Mouse (Mus musculus) 3T3-L1 (cell line): ENCODE data around the gene Rhob.

ENCODE experiments used
- DNase-seq: peaks from one replicate; pipeline ENCODE4 v3.0.0-alpha.2; 2015; ENCODE audit warnings: low read depth, low spot score

Gene Rhob

DNA sequence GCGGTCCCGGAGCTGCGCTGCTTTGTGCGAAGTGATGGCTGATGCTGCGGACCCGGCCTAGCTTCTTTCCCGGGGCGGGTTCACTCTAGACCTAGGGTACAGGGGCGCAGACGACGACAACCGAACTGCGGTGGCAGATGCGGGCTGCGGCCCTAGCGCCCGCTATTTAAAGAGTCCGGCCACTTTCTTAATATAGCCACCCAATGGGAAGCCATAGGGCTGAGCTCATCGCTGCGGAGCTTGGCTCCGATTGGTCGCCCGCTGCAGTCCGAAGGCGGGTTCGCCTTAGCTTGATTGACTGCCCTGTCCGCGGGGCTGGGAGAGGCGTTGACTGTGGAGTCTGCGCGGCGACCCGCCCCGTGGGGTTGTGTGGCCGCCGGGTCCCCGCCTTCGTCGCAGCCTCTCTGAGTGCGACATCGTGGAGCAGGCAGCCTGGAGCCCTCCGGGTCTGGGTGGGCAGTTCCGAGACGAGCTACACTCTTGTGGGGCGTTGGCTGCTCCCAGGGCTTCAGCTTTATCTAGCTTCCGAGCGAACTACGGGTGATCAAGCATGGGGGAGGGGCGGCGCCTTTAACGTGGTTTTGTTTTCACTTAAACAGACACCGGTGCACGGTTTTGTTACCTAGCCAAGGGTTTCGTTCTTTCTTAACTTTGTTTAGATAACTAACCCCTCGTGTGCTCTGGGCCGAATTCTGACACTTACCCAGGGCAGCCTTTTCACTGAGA is at the start of gene Rhob:
Gene Rhob, minus strand, starts transcription at position 139 of the 726 bp plus-strand sequence.
- peak; percentile 97 for DNase-seq

DNA sequence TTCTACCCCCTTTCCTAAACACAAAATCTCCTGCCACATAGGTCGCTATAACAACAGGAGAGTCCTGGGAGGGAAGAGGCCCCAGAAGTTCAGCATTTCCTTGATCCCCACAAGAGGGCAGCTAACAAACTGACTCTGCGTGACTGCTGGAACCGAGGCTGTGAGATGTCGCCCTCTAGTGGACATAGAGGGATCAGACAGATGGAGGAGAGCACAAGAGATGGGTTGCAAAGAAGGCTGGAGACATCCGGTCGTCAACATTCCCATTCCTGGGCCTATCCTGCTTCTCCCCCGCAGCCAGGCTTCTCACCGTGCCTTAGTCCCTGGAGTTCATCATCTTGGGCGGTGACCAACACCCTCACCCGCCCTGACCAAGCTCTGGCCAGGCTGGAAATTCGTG is 47.5 kb upstream of the Rhob start:
- peak; percentile 97 for DNase-seq

DNA sequence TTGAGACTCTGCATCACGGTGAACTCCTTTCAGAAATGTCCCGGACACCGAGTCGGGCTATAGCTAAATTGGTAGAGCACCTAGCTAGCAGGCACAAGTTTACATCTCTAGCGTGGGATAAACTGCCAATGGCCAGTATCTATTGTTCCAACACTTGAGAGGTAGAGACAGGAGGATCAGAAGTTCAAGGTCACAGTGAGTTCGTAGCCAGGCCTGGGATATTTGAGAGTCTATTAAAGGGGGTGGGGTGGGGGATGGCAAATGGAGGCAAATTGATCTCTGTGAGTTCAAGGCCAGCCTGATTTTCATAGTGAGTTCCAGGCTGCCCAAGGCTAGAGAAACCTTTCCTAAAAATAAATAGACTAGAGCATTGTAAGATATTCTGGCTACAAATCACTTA is 47.0 kb upstream of the Rhob start:
- DNase-seq, result no peak

DNA sequence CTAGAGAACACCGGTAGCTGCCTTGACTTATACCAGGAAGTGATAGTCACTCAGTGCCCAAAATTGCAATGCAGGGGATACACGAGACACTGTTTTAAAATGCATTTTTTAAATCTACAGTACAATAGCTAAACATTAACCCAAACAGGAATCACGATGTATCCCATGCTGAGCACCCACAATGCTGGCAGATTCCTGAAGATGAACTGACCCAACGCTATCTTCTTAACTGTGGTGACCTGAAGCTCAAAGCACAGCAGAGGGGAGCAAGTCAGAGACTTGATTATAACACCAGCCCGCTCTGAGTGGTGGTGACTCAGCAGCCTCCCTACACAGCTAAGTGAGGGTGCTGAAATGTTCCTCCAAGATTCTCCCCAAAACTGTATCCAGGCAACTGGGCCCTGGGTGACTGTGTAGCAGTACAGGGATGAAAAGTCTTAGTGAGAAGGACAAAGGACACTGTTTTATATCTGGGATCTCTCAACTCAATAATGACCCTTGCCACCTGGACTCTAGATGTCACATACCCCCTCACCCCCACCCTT is 45.3 kb upstream of the Rhob start:
- DNase-seq, result peak; percentile 18

DNA sequence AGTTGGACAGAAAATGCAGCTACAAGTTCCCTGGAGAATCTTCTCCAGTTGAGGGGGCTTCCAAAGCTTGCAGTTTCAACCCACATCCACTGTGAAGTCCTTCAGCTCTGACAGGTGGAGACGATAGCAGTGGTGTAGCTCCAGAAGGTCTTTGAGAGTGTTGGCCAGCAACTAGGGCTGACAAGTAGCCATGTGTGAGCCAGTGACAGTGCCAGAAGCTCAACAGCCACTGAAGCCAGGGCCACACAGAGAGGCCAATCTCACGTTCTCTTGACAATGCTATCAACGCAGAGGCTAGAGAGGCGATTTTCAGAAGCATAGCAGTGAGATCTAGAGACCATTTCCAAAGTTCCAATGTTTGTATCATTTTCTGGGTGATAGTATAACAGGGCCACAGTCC is 42.6 kb upstream of the Rhob start:
- no peak for DNase-seq

DNA sequence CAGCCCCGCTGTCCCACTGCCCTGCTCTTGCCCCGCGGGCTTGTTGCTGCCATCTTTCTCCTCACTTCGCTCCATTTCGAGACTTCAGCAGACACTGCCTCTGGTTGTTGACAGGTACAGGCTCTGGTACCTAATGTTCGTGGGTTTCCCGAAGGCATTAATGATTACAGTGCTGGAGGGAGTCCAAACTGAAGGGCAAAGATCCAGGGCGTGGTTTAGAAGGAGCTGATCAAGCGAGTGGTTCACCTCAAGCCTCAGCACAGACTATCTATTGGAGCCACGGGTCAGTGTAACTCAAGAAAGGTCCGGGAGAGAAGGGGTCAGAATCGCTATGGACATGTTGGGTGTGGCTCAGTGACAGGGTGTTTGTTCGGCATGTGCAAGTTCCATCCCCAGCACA is 39.7 kb upstream of the Rhob start:
- DNase-seq, result no peak

DNA sequence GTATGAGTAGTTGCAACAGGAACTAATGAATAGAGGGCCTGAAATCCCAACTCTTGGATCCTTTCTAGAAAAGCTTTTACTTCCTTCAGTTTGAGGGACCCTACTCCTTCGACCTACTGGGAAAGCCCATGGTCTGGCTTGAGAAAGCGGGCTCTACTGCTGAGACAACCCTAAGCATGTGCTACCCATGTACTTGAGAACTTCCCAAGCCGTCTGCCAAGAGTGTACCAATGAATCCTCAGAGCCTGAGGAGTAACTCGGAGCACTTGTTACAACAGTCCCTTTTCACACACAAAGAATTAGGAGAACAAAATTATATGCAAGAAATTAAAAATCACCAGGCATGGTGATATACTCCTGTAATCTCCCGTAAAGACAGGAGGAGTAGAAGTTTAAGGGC is 37.5 kb upstream of the Rhob start:
- no peak for DNase-seq

DNA sequence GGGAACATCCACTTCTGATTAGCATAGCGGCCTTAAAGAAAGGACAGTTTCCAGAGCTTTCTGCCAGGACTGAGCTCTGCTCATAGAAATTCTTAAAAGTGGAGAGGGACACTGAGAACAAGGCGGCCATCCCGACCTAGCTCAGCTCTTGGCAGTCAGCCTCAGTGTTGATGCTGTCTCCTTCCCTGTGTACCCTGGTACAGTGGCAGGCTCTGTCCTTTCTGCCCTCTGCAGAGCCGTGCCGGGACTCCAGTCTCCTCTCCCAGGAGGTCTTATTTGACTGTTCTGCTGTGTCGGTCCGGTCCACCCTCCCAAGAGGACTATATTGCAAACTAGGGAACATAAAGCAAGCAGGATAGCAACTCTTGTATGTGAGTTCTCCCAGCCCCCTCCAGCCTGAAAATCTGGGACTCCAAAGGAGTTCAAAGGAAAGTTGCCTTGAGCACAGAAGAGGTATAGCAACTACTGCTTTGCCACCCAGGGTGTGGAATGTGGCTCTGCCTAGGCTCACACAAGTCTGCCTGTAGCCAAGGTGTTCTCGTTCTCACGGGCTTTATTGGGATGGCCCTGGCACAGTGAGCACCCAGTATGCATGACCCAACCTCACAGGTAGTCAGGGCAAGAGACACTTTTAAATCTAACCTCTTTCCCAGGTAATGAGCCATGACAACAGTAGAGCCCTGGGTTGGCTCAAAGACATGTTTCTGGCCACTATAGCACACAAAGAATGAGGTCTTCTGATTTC is 36.6 kb upstream of the Rhob start:
- no peak for DNase-seq

DNA sequence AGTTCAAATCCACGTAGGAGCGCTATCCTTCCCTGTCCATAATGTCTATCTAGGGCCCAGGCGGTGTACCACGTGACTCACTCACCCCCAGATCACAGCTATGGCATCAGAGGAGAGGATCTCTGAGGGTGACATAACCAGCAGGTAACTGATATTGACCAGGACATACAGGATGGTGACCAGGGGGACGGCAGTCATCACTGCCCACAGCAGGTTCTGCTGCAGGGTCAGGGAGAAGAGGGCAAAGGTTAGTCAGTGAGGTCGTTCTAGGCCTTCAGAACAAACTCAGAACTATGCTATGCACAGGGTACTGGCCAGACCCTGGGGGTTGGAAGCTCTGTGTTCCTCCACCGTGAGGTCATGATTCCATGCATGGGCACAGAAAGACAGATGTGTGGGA is 35.8 kb upstream of the Rhob start:
- no peak for DNase-seq

DNA sequence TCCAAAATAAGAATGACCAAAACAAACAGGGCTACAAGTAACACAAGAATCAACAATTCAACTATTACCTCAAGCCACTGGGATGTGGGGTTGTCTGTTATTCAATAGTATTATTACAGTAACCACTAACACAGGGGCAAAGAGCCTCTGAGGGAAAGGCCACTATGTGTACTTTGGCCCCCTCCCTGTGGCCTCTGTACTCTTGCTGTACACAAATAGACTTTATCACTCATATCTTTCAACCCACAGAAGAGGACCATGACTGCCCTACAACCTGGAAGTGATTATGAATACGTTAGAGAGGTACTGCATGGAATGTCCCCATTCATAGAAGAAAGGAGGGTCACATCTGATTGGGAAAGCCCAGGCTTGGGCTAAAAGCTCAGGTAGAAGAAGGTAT is 35.1 kb upstream of the Rhob start:
- no peak for DNase-seq

DNA sequence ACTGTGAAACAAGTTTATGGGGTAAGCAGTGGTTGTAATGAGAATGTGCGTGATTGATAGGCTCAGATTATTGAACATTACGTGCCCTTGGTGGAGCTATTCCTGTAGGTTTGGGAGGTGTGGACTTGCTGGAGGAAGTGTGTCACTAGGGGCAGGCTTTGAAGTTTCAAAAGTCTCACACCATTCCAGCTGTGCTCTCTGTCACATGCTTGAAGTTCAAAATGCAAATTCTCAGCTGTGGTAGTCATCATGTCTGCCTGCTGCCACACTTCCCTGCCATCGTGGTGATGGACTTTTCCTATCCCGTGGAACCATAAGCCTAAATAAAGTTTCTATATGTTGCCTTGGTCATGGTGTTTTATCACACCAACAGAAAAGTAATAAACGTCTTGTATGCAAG is 28.0 kb upstream of the Rhob start:
- DNase-seq, result peak; percentile 11

DNA sequence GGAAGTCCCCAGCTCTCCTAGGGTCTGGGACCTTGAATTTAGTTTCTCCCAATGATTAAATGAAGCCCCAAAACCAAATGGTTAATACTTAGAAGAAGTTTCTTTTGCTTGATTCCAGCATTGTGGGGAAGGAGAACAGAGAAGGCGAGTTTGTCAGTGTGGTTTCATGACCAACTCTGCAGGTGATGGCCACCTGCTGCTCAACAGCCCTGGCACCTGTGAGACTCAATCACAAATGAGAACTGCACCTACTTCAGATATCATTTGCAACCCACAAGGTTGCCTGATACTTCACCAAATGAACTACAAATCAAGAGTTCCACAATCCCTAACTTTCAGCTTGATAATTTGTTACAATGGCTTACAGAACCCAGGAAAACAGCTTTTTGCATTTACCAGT is 27.4 kb upstream of the Rhob start:
- DNase-seq, result no peak

DNA sequence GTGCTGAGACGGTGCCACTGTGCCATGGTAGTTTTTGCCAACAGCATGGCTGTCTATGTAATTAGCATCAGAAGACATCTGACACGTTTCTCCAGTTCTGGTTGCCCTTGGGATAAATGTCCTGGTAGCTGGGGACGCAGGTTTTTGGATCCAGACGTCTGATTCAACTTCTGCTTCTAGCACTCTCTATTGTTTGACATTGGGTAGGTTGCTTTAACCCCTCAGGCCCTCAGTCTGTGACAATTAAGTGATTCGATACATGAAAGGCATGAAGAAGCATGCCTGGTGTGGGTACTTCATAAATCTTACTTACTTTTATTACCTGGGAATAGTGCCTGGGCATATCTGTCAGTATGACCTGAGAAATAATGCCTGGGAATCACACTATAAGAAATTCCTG is 24.3 kb upstream of the Rhob start:
- DNase-seq, result no peak

DNA sequence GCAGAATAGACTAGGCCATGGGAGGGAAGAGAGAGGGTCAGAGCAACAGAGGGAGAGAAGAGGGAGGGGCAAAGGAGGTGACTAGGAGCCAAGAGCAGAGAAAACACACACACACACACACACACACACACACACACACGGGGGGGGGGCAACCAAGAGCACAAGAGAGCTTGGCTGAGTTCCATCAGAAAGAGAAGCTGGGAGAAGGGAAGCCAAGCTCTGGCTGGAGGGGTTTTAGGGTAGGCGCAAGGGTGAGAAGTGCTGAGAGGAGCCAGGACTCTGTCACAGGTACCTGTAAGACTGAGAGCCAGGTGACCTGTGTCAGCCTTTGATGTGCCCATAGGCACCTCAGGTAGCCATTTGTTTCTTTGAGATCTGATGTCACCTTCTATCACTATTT is 22.9 kb upstream of the Rhob start:
- DNase-seq, result no peak

DNA sequence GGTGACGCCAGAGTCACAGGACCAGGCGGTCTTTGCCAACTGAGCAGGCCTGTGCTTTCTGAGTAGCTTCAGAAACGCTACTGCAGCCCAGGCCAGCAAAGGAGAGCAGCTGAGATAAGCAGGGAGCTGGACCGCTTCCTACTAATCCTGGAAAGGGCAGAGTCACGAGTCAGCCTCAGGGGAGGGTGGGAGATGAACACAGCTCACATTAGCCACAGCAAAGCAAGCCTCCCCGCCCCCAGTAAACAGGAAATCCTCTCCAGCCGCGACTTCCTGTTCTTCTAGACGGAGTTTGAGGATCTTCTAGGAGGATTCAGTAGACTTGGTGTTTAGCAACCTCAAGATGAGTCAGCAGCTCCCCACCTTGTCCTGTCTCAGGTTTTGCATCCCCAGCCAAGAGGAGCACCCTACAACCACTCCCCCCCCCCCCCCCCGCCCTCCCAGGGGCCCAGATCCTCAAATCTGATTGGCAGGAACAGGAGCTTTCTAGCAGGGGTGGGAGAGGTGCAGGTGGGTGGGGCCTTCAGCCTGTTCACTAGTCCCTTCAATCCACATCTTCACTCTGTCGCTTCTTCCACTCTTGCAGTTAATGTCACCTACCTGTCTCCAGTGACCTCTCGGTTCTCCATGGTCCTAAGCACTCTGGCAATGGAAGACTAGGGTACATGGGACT is 21.7 kb upstream of the Rhob start:
- DNase-seq, result peak; percentile 91

DNA sequence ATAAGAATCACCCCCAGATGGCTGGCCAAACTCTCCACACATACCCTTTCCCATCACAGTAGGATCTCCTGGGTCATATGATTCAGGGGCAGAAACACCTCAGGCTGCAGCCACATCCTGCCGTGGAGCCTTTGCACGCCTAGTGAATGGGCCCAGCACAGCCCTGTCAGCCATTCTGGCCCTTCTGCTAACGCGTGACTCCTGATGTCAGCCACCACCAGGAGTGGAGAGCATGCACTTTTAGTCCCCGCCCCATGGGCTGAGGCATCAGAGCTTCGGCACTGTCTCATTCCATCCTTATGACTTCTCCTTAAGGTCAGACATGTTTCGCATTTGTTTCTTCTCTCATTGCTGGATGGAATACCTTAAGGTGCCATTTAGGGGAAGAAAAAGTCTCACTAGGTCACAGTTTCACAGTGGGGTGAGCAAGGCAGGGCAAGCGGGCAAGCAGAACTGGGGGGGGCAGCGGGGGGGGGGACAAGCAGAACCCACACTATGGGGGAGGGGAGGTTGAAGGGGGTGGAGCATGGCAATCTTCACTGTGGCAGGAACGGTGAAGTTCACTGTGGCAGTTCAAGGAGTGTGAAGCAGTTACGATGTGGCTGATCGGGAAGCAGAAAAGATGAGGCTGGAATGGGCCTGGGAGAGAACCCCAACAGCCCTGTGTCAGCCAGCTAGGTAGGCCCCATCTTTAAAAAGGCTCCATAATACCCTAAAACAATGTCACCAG is 19.8 kb upstream of the Rhob start:
- peak; percentile 70 for DNase-seq

DNA sequence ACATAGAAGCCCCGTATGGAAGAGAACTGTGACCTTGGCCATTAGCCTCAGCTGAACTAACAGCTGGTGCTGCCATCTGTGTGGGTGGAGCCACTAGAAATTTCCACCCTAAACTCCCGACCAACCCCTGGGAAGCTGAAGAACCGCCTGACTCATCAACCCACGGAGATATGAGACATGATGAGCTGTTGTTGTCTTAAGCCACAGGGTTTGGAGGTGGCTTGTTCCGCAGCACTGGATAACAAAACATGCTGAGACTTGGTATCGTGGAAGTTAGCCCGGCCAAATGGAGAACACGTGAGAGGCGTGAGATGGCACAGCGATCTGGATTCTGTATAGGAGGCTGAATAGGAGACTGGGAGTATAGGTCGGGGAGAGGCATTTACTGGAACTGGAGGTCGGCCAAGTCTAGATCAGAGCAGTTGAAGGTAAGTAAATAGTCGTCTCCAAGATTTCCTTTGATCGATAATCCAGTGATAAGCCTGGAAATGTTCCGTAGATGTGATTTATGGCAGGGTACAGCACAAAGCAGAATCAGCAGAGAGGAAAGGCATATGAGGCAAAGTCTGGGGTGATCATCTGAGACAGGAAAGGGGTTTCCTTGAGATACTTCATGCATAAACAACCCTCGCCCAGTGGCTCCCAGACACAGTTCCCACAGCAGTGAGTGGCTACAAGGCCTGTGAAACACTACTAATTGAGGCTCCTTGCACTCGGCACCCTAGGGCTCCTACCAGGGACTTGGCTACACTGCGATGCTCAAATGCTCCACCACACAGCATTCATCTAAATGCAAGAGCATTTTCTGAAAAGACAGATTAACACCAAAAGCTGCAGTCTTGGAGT is 11.5 kb upstream of the Rhob start:
- peak; percentile 90 for DNase-seq

DNA sequence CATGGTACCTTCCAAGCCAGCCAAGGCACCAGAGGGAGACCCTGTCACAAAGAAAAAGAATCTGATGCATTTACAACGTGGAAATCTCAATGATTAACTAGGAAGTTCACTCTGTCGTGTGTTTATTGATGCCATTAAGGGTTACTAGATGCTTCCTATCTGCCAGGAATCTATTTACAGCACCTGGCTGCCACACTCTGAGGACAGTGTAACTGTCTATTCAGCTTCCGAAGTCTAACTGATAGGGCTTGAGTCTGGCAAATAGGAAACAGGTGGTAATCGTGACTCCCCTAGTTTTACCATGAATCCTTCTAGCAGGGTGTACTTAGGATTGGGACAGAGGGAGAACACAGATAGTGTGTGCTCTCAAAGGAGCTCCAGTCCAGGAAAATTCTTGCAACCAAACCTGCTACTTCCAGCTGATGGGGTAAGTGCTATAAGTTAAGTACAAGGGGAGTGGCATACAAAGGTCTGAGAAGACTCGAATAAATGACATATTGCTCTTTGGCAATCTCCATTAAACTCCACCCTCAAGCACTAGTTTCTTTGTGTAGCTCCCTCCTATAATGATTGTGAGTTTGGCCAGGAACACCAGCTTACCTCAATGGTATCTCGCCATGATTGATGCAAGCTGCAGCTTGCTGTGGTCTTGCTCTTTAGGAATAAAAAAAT is 10.6 kb upstream of the Rhob start:
- no peak for DNase-seq

DNA sequence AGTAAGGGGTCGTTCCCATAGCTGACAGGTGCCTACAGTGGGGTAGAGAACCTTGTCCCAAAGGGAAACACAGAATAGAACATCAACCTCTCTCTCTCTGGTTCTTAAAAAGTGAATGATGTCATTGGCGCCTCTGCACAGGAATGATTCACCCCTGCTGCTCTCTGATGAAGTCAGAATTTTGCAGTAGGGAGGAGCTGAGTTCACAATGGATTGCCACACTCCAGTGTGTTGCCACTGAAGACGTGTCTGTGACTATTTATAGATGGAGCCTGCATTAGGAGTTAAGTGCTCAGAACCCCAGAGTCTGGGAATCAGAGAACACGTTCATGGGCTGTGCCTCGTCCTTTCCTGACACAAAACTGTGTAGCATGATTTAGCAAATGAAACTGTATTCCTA is 9.9 kb upstream of the Rhob start:
- DNase-seq, result peak; percentile 85

DNA sequence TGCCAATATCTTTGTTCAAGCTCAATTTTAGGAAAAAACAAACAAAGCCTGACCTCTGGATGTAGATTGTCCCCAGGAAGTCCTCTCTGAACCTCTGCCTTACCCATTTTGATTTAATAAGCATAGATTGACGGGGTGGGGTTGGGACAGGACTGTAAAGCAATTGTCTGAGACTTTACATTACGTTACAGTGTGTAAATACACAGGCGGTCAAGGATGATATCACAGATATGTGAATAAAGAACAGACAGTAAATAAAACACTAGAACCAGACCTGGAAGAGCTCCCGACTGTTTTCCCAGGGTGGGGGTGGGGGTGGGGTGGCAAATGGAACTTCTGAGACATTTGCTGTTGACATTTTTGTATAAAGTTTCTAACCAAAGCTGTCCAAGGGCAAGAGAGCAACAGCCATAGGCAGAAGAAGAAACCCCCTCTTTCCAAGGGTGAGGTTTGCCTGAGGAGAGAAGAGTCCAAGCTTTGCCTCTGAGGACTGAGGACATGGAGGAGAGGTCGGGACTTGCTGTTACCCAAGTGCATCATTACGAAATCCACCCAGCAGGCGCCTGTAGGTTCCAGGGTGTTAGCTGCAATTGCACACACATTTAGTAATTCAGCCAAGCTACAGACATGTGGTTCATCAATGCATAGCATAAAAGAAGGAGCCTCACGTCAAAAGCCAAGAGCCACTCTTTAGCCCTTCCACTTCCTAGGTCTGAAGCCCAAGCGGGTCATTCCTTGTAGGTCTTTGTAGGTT is 7.3 kb upstream of the Rhob start:
- no peak for DNase-seq
